Mouse (Mus musculus) CH12.LX (cell line): ENCODE data around the gene Gm10192. TPM values are rescaled to one million over a fixed set of nuclear protein-coding genes. Genes with fewer than 3 reads are reported as not detected.

Source experiments
- DNase-seq: peaks from one replicate; pipeline ENCODE4 v3.0.0-alpha.2; 2013; ENCODE audit errors: extremely low read depth
- H3K27ac ChIP-seq: 2 replicates; pipeline ENCODE4 v1.5.1; 2012; ENCODE audit warnings: low read depth, mild to moderate bottlenecking, control low read depth, moderate library complexity; ENCODE audit not compliant: insufficient read depth
- H3K27me3 ChIP-seq: replicated peaks from 2 replicates; pipeline ENCODE3; 2012; ENCODE audit warnings: inconsistent platforms
- H3K36me3 ChIP-seq, 2 experiments: replicated peaks in 1 of 2; 2 replicates each; pipeline versions ENCODE3 to v1.6.1; 2012; ENCODE audit warnings: inconsistent platforms in 1 of 2, low read length in 1 of 2, mild to moderate bottlenecking in 1 of 2, mixed read lengths in 1 of 2, moderate library complexity in 1 of 2; ENCODE audit not compliant: control insufficient read depth in 1 of 2, insufficient read depth in 1 of 2
- H3K4me1 ChIP-seq, 2 experiments: 2 replicates each; pipeline ENCODE4 v1.6.1; 2012; ENCODE audit warnings: inconsistent platforms in 1 of 2, moderate library complexity in 1 of 2; ENCODE audit not compliant: insufficient read depth in 2 of 2, control insufficient read depth in 1 of 2
- H3K4me2 ChIP-seq: 2 replicates; pipeline ENCODE4 v1.6.1; 2012; ENCODE audit warnings: low read depth, mild to moderate bottlenecking, control low read depth; ENCODE audit not compliant: poor library complexity, insufficient read depth, severe bottlenecking
- H3K4me3 ChIP-seq, 3 experiments: fragments of 150-350 bp in 1 of 3; sonication (generic) in 1 of 3; replicated peaks in 1 of 3; 2 replicates each; pipeline versions ENCODE3 to v1.5.1; 2011 to 2012; ENCODE audit warnings: low read depth in 2 of 3, low read length in 2 of 3, mild to moderate bottlenecking in 2 of 3, moderate library complexity in 2 of 3, control low read depth in 1 of 3, improper control_type of control experiment in 1 of 3, inconsistent platforms in 1 of 3, mixed read lengths in 1 of 3; ENCODE audit not compliant: poor library complexity in 1 of 3
- H3K79me2 ChIP-seq: replicated peaks from 2 replicates; pipeline ENCODE4 v1.6.1; 2012; ENCODE audit warnings: mild to moderate bottlenecking, moderate library complexity; ENCODE audit not compliant: control insufficient read depth, poor library complexity, insufficient read depth, severe bottlenecking; ENCODE audit errors: extremely low read depth
- H3K9ac ChIP-seq: 2 replicates; pipeline ENCODE4 v1.6.1; 2012; ENCODE audit warnings: low read depth, mild to moderate bottlenecking, control low read depth, moderate library complexity; ENCODE audit not compliant: insufficient read depth
- H3K9me3 ChIP-seq: replicated peaks from 2 replicates; pipeline ENCODE3; 2012; ENCODE audit warnings: low read length, inconsistent platforms, mixed read lengths
- CHD1 ChIP-seq: IDR thresholded peaks from 2 replicates; pipeline ENCODE4 v1.6.1; 2012; ENCODE audit warnings: low read depth, low read length, improper control_type of control experiment, inconsistent platforms
- CHD2 ChIP-seq: IDR thresholded peaks from 2 replicates; pipeline ENCODE4 v1.6.1; 2011; ENCODE audit warnings: low read length, improper control_type of control experiment
- ELF1 ChIP-seq: IDR thresholded peaks from 2 replicates; pipeline ENCODE4 v1.6.1; 2014; ENCODE audit warnings: low read depth, mild to moderate bottlenecking, inconsistent platforms, low read length, improper control_type of control experiment
- EP300 ChIP-seq: IDR thresholded peaks from 2 replicates; pipeline ENCODE4 v1.6.1; 2011; ENCODE audit warnings: low read length, improper control_type of control experiment
- HCFC1 ChIP-seq: IDR thresholded peaks from 2 replicates; pipeline ENCODE4 v1.6.1; 2012; ENCODE audit warnings: low read depth, mild to moderate bottlenecking, inconsistent platforms, low read length, improper control_type of control experiment
- JUN ChIP-seq: IDR thresholded peaks from 2 replicates; pipeline ENCODE4 v1.6.1; 2011; ENCODE audit warnings: low read depth, mild to moderate bottlenecking, low read length, improper control_type of control experiment, moderate library complexity; ENCODE audit not compliant: insufficient read depth
- JUND ChIP-seq: conservative IDR thresholded peaks from 2 replicates; pipeline ENCODE4 v1.6.1; 2011; ENCODE audit warnings: low read depth, low read length, improper control_type of control experiment
- KAT2A ChIP-seq: IDR thresholded peaks from 2 replicates; pipeline ENCODE4 v1.6.1; 2012; ENCODE audit warnings: low read length, improper control_type of control experiment, inconsistent platforms; ENCODE audit not compliant: insufficient replicate concordance
- MAFK ChIP-seq: IDR thresholded peaks from 2 replicates; pipeline ENCODE4 v1.6.1; 2011; ENCODE audit warnings: low read length, improper control_type of control experiment; ENCODE audit not compliant: insufficient replicate concordance
- MAX ChIP-seq: IDR thresholded peaks from 2 replicates; pipeline ENCODE4 v1.6.1; 2011; ENCODE audit warnings: low read length, improper control_type of control experiment
- MAZ ChIP-seq: IDR thresholded peaks from 2 replicates; pipeline ENCODE4 v1.6.1; 2012; ENCODE audit warnings: low read depth, mild to moderate bottlenecking, inconsistent platforms, low read length, improper control_type of control experiment, moderate library complexity
- NELFE ChIP-seq: IDR thresholded peaks from 2 replicates; pipeline ENCODE4 v1.6.1; 2011; ENCODE audit warnings: low read depth, low read length, improper control_type of control experiment
- PAX5 ChIP-seq: IDR thresholded peaks from 2 replicates; pipeline ENCODE4 v1.6.1; 2012; ENCODE audit warnings: low read length, inconsistent platforms, mixed read lengths
- POLR2A ChIP-seq: IDR thresholded peaks from 2 replicates; pipeline ENCODE4 v1.6.1; 2011; ENCODE audit warnings: low read depth, mild to moderate bottlenecking, improper control_type of control experiment, low read length
- RAD21 ChIP-seq: IDR thresholded peaks from 2 replicates; pipeline ENCODE4 v1.6.1; 2011; ENCODE audit warnings: low read depth, mild to moderate bottlenecking, low read length, improper control_type of control experiment, moderate library complexity
- TCF12 ChIP-seq: IDR thresholded peaks from 2 replicates; pipeline ENCODE4 v1.6.1; 2014; ENCODE audit warnings: low read depth, mild to moderate bottlenecking, inconsistent platforms, low read length, improper control_type of control experiment
- ZMIZ1 ChIP-seq: IDR thresholded peaks from 2 replicates; pipeline ENCODE4 v1.6.1; 2012; ENCODE audit warnings: low read depth, mild to moderate bottlenecking, inconsistent platforms, low read length, improper control_type of control experiment
- ZNF384 ChIP-seq: IDR thresholded peaks from 2 replicates; pipeline ENCODE4 v1.6.1; 2012; ENCODE audit warnings: low read depth, low read length, improper control_type of control experiment, inconsistent platforms
- dilution Hi-C: fragments of 300-500 bp; cut with MboI; formaldehyde crosslinking; loops from 2 replicates; pipeline ENCODE4 v1.14.3; 2020; ENCODE audit warnings: low sequenced_read_pairs; ENCODE audit not compliant: extremely low pct_unique_long_range_greater_than_20kb, extremely low pct_ligation_motif_present
- in situ Hi-C: fragments of 300-500 bp; cut with MboI; formaldehyde crosslinking; loops from 3 replicates; pipeline ENCODE4 v1.14.3; 2019; ENCODE audit warnings: low sequenced_read_pairs, low pct_ligation_motif_present, low pct_unique_long_range_greater_than_20kb, mixed read lengths
- polyA plus RNA-seq: library from polyadenylated mRNA; unstranded; fragments of >175 nt; gene quantifications from 2 replicates; pipeline ENCODE4 v1.2.1, GENCODE M21; 2012; ENCODE audit warnings: low read depth; ENCODE audit not compliant: insufficient read length
- total RNA-seq, 2 experiments: library from RNA; depleted of rRNA; stranded (reverse); fragments of 300-350 nt in 1 of 2; fragments of >200 nt in 1 of 2; gene quantifications; 2 replicates each; pipeline ENCODE4 v1.2.3; 2012 to 2014

Gm10192 gene
- total and polyA plus RNA-seq, 3 experiments = not detected

- Histone ChIP-seq H3K27ac (no peak overlapping the region), H3K9me3 (peaks cover 22% of the 10 kb centered on the region), H3K27me3 (no peaks in the 10 kb centered on the region), H3K4me3 (no peak overlapping the region), H3K79me2 (no peaks in the 10 kb centered on the region), H3K36me3 (no peaks in the 10 kb centered on the region), H3K9ac (no peak overlapping the region), H3K4me2 (no peak overlapping the region)
- DNase-seq = no peak
- dilution Hi-C loops = no loop called here
- no peak for TF ChIP-seq PAX5
- TF ChIP-seq, all 38 proteins: peak for 0
- no peaks in the 10 kb centered on the region for H3K4me1 ChIP-seq
- in situ Hi-C loops = no loop called here
Observed at GRCm38 (mm10) chr4:97193176-97193575, 10.2 kb upstream of the Gm10192 start.

GRCm38 (mm10) chr4:97192601-97193000 is 9.6 kb upstream of the Gm10192 start:
- Histone ChIP-seq H3K27ac (no peak overlapping the region), H3K36me3 (no peaks in the 10 kb centered on the region), H3K27me3 (no peaks in the 10 kb centered on the region), H3K9me3 (peaks cover 20% of the 10 kb centered on the region), H3K79me2 (no peaks in the 10 kb centered on the region), H3K4me1 (no peaks in the 10 kb centered on the region), H3K4me2 (no peak overlapping the region), H3K4me3 (no peak overlapping the region), H3K9ac (no peak overlapping the region)
- in situ Hi-C loops = no loop called here
- TF ChIP-seq CHD1 (no peak), POLR2A (no peak), ELF1 (no peak), NELFE (no peak), MAX (no peak), MAFK (no peak), PAX5 (no peak)
- dilution Hi-C loops = no loop called here
- no peak for DNase-seq

GRCm38 (mm10) chr4:97180396-97180795 is 2.6 kb downstream of the Gm10192 start:
- Histone ChIP-seq H3K27ac (no peak overlapping the region), H3K4me3 (no peak overlapping the region), H3K4me1 (no peaks in the 10 kb centered on the region), H3K9me3 (peaks cover 34% of the 10 kb centered on the region)
- in situ Hi-C loops = no loop called here
- TF ChIP-seq HCFC1 = no peak
- no peak for TF ChIP-seq MAZ
- no peak for TF ChIP-seq ZNF384
- TF ChIP-seq KAT2A = no peak
- no peak for TF ChIP-seq EP300
- no peak for TF ChIP-seq JUND
- no peak for TF ChIP-seq ZMIZ1
- no peak for TF ChIP-seq JUN
- TF ChIP-seq TCF12 = no peak
- TF ChIP-seq MAFK = no peak
- TF ChIP-seq RAD21 = no peak
- TF ChIP-seq CHD2 = no peak
- TF ChIP-seq, all 38 proteins: peak for 0
- Histone ChIP-seq H3K4me2 (no peak overlapping the region), H3K9ac (no peak overlapping the region), H3K36me3 (no peaks in the 10 kb centered on the region), H3K27me3 (no peaks in the 10 kb centered on the region), H3K79me2 (no peaks in the 10 kb centered on the region)
- dilution Hi-C loops = no loop called here
- DNase-seq = no peak
